ENCODE assay signal across 30 mouse cellular contexts in genomic region chr14:46606037-46606436, GRCm38 (mm10).
A peak's percentile ranks its signal among the peaks of the same experiment; 100 is the strongest.
DNase-seq lines count a peak whose midpoint lies in the region; ATAC-seq lines count a peak whose summit lies in the region.
"Had no signal": no experiment of that assay in that cellular context is flagged by ENCODE, and none has a peak within 500 bp of the region (broad histone marks: within the 10 kb centered on the region; RNA-seq: fewer than 3 reads in every experiment).

No protein-coding gene starts in this region.

- H3K4me1 ChIP-seq in intestine, embryonic 14.5 days (replicated peaks; ENCODE audit: control insufficient read depth, insufficient read depth, low read length) = peaks cover 19% of the 10 kb centered on the region
- peaks cover 7% of the 10 kb centered on the region for H3K4me1 ChIP-seq in intestine, embryonic 15.5 days (replicated peaks)
- H3K4me1 ChIP-seq in midbrain, embryonic 11.5 days (ENCODE audit: control insufficient read depth, insufficient read depth, low read length) = peaks cover 6% of the 10 kb centered on the region
- H3K4me1 ChIP-seq in midbrain, embryonic 10.5 days = peaks cover 13% of the 10 kb centered on the region
- H3K4me1 ChIP-seq in forebrain, embryonic 11.5 days (replicated peaks; ENCODE audit: control insufficient read depth, insufficient read depth, low read length) = peaks cover 3% of the 10 kb centered on the region; the same call in 1 of the 2 replicates
- H3K4me1 ChIP-seq: megakaryocyte, embryonic 14.5 days had no signal

- H3K4me2 ChIP-seq in intestine, embryonic 14.5 days (ENCODE audit: low read length) = no peak overlapping the region
- H3K4me2 ChIP-seq in intestine, embryonic 15.5 days (replicated peaks) = no peak overlapping the region
- H3K4me2 ChIP-seq in midbrain, embryonic 11.5 days = no peak overlapping the region
- H3K4me2 ChIP-seq in forebrain, embryonic 11.5 days (ENCODE audit: low read depth, low read length, severe bottlenecking) = no peak overlapping the region

- H3K9ac ChIP-seq in intestine, embryonic 14.5 days (ENCODE audit: low read length) = no peak overlapping the region
- H3K9ac ChIP-seq in intestine, embryonic 15.5 days = no peak overlapping the region
- H3K9ac ChIP-seq in midbrain, embryonic 11.5 days (ENCODE audit: low read length) = no peak overlapping the region
- no peak overlapping the region for H3K9ac ChIP-seq in forebrain, embryonic 11.5 days (ENCODE audit: low read length)
- H3K9ac ChIP-seq: embryonic facial prominence, embryonic 13.5 days; hindbrain, embryonic 13.5 days; neural tube, embryonic 13.5 days had no signal

- 20% methylated on average over 9 of the region's 9 CpGs for WGBS in intestine, embryonic 14.5 days
- 29% methylated on average over 9 of the region's 9 CpGs for WGBS in intestine, embryonic 15.5 days
- WGBS in midbrain, embryonic 11.5 days = 73% methylated on average over 9 of the region's 9 CpGs
- 77% methylated on average over 9 of the region's 9 CpGs for WGBS in midbrain, embryonic 10.5 days
- WGBS in forebrain, embryonic 11.5 days = 52% methylated on average over 9 of the region's 9 CpGs

- ATAC-seq in intestine, embryonic 14.5 days (replicated peaks; ENCODE audit: low FRiP score, low TSS enrichment, low read depth) = no peak
- no peak for ATAC-seq in intestine, embryonic 15.5 days
- ATAC-seq in midbrain, embryonic 11.5 days (ENCODE audit: low FRiP score) = no peak
- no peak for ATAC-seq in forebrain, embryonic 11.5 days (replicated peaks; ENCODE audit: low FRiP score)
- ATAC-seq: inflammation-experienced regulatory T-cells, adult 6 months; midbrain, embryonic 16.5 days had no signal

- peak; percentile 12 for DNase-seq in embryo, embryonic 10 days (ENCODE audit: low spot score)
- no peak for DNase-seq in embryo, embryonic 9.5 days (ENCODE audit: extremely low spot score)
- peak; percentile 41 for DNase-seq in intestine, embryonic 14.5 days (ENCODE audit: low spot score)
- DNase-seq in midbrain, embryonic 11.5 days (ENCODE audit: low spot score, missing footprints) = peak; percentile 53
- no peak for DNase-seq in midbrain, embryonic 10.5 days (ENCODE audit: low spot score)
- DNase-seq in frontal cortex, postnatal 10 days (ENCODE audit: low spot score in 2 of 2) = no peak
- DNase-seq in forebrain, embryonic 11.5 days (ENCODE audit: low spot score) = no peak
- DNase-seq: adrenal gland, postnatal 14 days; cerebellum, adult 8-10 months; cerebellum, postnatal 36 days; gastrocnemius, postnatal 14 days; heart, adult 18-20 months; heart, postnatal 36 days; kidney, postnatal 4 days; layer of hippocampus, adult 9-11 months; lung, embryonic 14.5 days; retina, postnatal 1 day; right cerebral cortex, postnatal 25 days; spleen, adult 18-20 months; thymus, postnatal 14 days had no signal

- no peak overlapping the region for H3K27ac ChIP-seq in intestine, embryonic 14.5 days (ENCODE audit: low read depth)
- no peak overlapping the region for H3K27ac ChIP-seq in intestine, embryonic 15.5 days
- no peak overlapping the region for H3K27ac ChIP-seq in midbrain, embryonic 11.5 days (ENCODE audit: low read depth, low read length)
- no peak overlapping the region for H3K27ac ChIP-seq in midbrain, embryonic 10.5 days (replicated peaks)
- H3K27ac ChIP-seq in forebrain, embryonic 11.5 days (ENCODE audit: low read depth, low read length) = no peak overlapping the region
- H3K27ac ChIP-seq: embryonic facial prominence, embryonic 13.5 days; hindbrain, embryonic 13.5 days; neural tube, embryonic 13.5 days had no signal

- H3K9me3 ChIP-seq in intestine, embryonic 14.5 days (ENCODE audit: control insufficient read depth, low read length) = no peaks in the 10 kb centered on the region
- H3K9me3 ChIP-seq in intestine, embryonic 15.5 days = no peaks in the 10 kb centered on the region
- H3K9me3 ChIP-seq in midbrain, embryonic 11.5 days (ENCODE audit: control insufficient read depth, low read length) = no peaks in the 10 kb centered on the region
- no peaks in the 10 kb centered on the region for H3K9me3 ChIP-seq in midbrain, embryonic 10.5 days (replicated peaks)
- H3K9me3 ChIP-seq in forebrain, embryonic 11.5 days (ENCODE audit: control insufficient read depth, low read length) = no peaks in the 10 kb centered on the region
- H3K9me3 ChIP-seq: embryonic facial prominence, embryonic 13.5 days; hindbrain, embryonic 13.5 days; kidney, embryonic 15.5 days; neural tube, embryonic 13.5 days had no signal

- H3K36me3 ChIP-seq in intestine, embryonic 14.5 days (ENCODE audit: control insufficient read depth, insufficient read depth, low read length) = no peaks in the 10 kb centered on the region
- no peaks in the 10 kb centered on the region for H3K36me3 ChIP-seq in intestine, embryonic 15.5 days
- no peaks in the 10 kb centered on the region for H3K36me3 ChIP-seq in midbrain, embryonic 11.5 days (ENCODE audit: control insufficient read depth, insufficient read depth, low read length)
- no peaks in the 10 kb centered on the region for H3K36me3 ChIP-seq in midbrain, embryonic 10.5 days
- no peaks in the 10 kb centered on the region for H3K36me3 ChIP-seq in forebrain, embryonic 11.5 days (ENCODE audit: control insufficient read depth, insufficient read depth, low read length)
- H3K36me3 ChIP-seq: embryonic facial prominence, embryonic 13.5 days; hindbrain, embryonic 13.5 days; kidney, embryonic 15.5 days; neural tube, embryonic 13.5 days had no signal

- H3K27me3 ChIP-seq in intestine, embryonic 14.5 days (replicated peaks; ENCODE audit: control insufficient read depth, insufficient read depth, low read length) = no peaks in the 10 kb centered on the region
- H3K27me3 ChIP-seq in intestine, embryonic 15.5 days (replicated peaks) = no peaks in the 10 kb centered on the region
- H3K27me3 ChIP-seq in midbrain, embryonic 11.5 days (ENCODE audit: control insufficient read depth, insufficient read depth, low read length) = no peaks in the 10 kb centered on the region; the same call in 1 of the 2 replicates
- H3K27me3 ChIP-seq in midbrain, embryonic 10.5 days (ENCODE audit: low read depth, poor library complexity, severe bottlenecking) = peaks cover 18% of the 10 kb centered on the region
- peaks cover 4% of the 10 kb centered on the region; the same call in 1 of the 2 replicates for H3K27me3 ChIP-seq in forebrain, embryonic 11.5 days (ENCODE audit: control insufficient read depth, insufficient read depth, low read length)
- H3K27me3 ChIP-seq: kidney, embryonic 15.5 days; megakaryocyte, embryonic 14.5 days had no signal

- no peak overlapping the region for H3K4me3 ChIP-seq in intestine, embryonic 14.5 days (ENCODE audit: low read depth, low read length)
- no peak overlapping the region for H3K4me3 ChIP-seq in intestine, embryonic 15.5 days (replicated peaks)
- no peak overlapping the region for H3K4me3 ChIP-seq in midbrain, embryonic 11.5 days (ENCODE audit: low read depth, low read length)
- no peak overlapping the region for H3K4me3 ChIP-seq in midbrain, embryonic 10.5 days
- no peak overlapping the region for H3K4me3 ChIP-seq in forebrain, embryonic 11.5 days (ENCODE audit: low read depth, low read length)
- H3K4me3 ChIP-seq: erythroblast, embryonic 14.5 days; megakaryocyte, embryonic 14.5 days; myocyte had no signal

Comparison
In these comparisons a context has a peak if more than half of its experiments do, and no peak if none do; other contexts are left out.
1. DNase-seq: peak in embryo, embryonic 10 days (single experiment), intestine, embryonic 14.5 days (single experiment) and midbrain, embryonic 11.5 days (single experiment); none in embryo, embryonic 9.5 days (single experiment), midbrain, embryonic 10.5 days (single experiment), frontal cortex, postnatal 10 days (0 of 2) and forebrain, embryonic 11.5 days (single experiment).